In the genomic region with DNA sequence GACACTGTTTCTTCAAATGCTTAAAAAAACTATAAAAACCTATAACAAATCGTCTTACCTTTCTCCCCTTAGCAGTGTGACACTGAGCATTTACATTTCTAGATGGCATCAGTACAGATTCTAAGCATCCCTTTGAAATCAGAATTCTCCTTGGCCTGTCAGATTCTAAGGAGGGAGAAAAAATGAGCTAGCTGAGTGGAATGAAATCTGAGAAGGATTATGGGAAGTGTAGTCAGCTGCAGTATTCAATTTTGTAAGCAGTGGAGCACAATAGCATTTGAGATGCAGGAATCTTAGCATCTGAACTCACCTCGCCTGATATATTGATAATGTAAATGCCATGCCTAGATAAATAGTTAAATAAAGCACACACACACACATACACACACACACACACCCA, we compare ENCODE assay signal across 37 mouse cellular contexts.
DNase-seq lines count a peak whose midpoint lies in the region; ATAC-seq and TF ChIP-seq lines count a peak whose summit lies in the region.
"Had no signal": no experiment of that assay in that cellular context is flagged by ENCODE, and none has a peak within 500 bp of the region (broad histone marks: within the 10 kb centered on the region; RNA-seq: fewer than 3 reads in every experiment).

No protein-coding gene starts in this region.

- H3K9ac ChIP-seq in forebrain, embryonic 15.5 days (replicated peaks): no peak overlapping the region
- H3K9ac ChIP-seq in forebrain, embryonic 11.5 days (ENCODE audit: low read length): no peak overlapping the region
- H3K9ac ChIP-seq in hindbrain, postnatal 0 days (replicated peaks; ENCODE audit: low read length): no peak overlapping the region
- no peak overlapping the region for H3K9ac ChIP-seq in hindbrain, embryonic 13.5 days
- H3K9ac ChIP-seq in midbrain, embryonic 15.5 days: no peak overlapping the region
- no peak overlapping the region for H3K9ac ChIP-seq in midbrain, embryonic 13.5 days (replicated peaks)
- H3K9ac ChIP-seq: embryonic facial prominence, embryonic 12.5 days; heart, embryonic 15.5 days; liver, embryonic 13.5 days; neural tube, embryonic 15.5 days had no signal

- no peak for TF ChIP-seq CTCF in hindbrain, postnatal 0 days (IDR thresholded peaks at IDR 0.05; ENCODE audit: low read depth)
- TF ChIP-seq CTCF in cerebellum, adult 2 months (IDR thresholded peaks at IDR 0.05; ENCODE audit: borderline replicate concordance, insufficient read depth, low read depth, low read length): no peak

- H3K9me3 ChIP-seq in forebrain, embryonic 15.5 days: no peaks in the 10 kb centered on the region
- no peaks in the 10 kb centered on the region for H3K9me3 ChIP-seq in forebrain, embryonic 11.5 days (ENCODE audit: control insufficient read depth, low read length)
- H3K9me3 ChIP-seq in hindbrain, postnatal 0 days (ENCODE audit: low read length): no peaks in the 10 kb centered on the region
- no peaks in the 10 kb centered on the region for H3K9me3 ChIP-seq in hindbrain, embryonic 13.5 days
- H3K9me3 ChIP-seq in midbrain, embryonic 15.5 days: no peaks in the 10 kb centered on the region
- H3K9me3 ChIP-seq in midbrain, embryonic 13.5 days: no peaks in the 10 kb centered on the region
- H3K9me3 ChIP-seq: embryonic facial prominence, embryonic 12.5 days; heart, embryonic 10.5 days; heart, embryonic 15.5 days; liver, embryonic 13.5 days; neural tube, embryonic 15.5 days had no signal

- no peak overlapping the region for H3K27ac ChIP-seq in forebrain, embryonic 15.5 days (replicated peaks)
- no peak overlapping the region for H3K27ac ChIP-seq in forebrain, embryonic 11.5 days (ENCODE audit: low read depth, low read length)
- no peak overlapping the region for H3K27ac ChIP-seq in hindbrain, postnatal 0 days
- no peak overlapping the region for H3K27ac ChIP-seq in hindbrain, embryonic 13.5 days
- no peak overlapping the region for H3K27ac ChIP-seq in midbrain, embryonic 15.5 days
- no peak overlapping the region for H3K27ac ChIP-seq in midbrain, embryonic 13.5 days
- H3K27ac ChIP-seq in cerebellum, adult 2 months (ENCODE audit: insufficient read depth, low read length): no peak overlapping the region
- H3K27ac ChIP-seq: embryonic facial prominence, embryonic 12.5 days; heart, embryonic 10.5 days; heart, embryonic 15.5 days; kidney, postnatal 0 days; left cerebral cortex, adult 2 months; liver, embryonic 13.5 days; neural tube, embryonic 15.5 days; stomach, postnatal 0 days had no signal

- H3K27me3 ChIP-seq in forebrain, embryonic 15.5 days: no peaks in the 10 kb centered on the region
- H3K27me3 ChIP-seq in forebrain, embryonic 11.5 days (ENCODE audit: control insufficient read depth, insufficient read depth, low read length): no peaks in the 10 kb centered on the region
- no peaks in the 10 kb centered on the region for H3K27me3 ChIP-seq in hindbrain, postnatal 0 days (ENCODE audit: insufficient read depth, low read length)
- H3K27me3 ChIP-seq in hindbrain, embryonic 13.5 days: no peaks in the 10 kb centered on the region
- no peaks in the 10 kb centered on the region for H3K27me3 ChIP-seq in midbrain, embryonic 15.5 days (replicated peaks)
- H3K27me3 ChIP-seq in midbrain, embryonic 13.5 days: no peaks in the 10 kb centered on the region
- no peaks in the 10 kb centered on the region for H3K27me3 ChIP-seq in cerebellum, adult 2 months (ENCODE audit: control insufficient read depth, insufficient read depth, low read length)
- H3K27me3 ChIP-seq: CH12.LX; embryonic facial prominence, embryonic 12.5 days; heart, embryonic 15.5 days; liver, embryonic 13.5 days; megakaryocyte, embryonic 14.5 days; neural tube, embryonic 15.5 days had no signal

- DNase-seq in forebrain, embryonic 11.5 days (ENCODE audit: low spot score): no peak
- peak; percentile 15 for DNase-seq in hindbrain, postnatal 0 days (ENCODE audit: low spot score)
- peak; percentile 29 for DNase-seq in telencephalon, adult 2 months (ENCODE audit: low read depth, low spot score)
- DNase-seq in cerebellum, adult 2 months: no peak
- DNase-seq: adrenal gland, adult 2 months; adrenal gland, postnatal 36 days; cerebellum, adult 11 months; cerebellum, adult 9-11 months; embryo, embryonic 11 days; gastrocnemius, postnatal 25 days; heart, adult 11 months; kidney, adult 8-10 months; kidney, postnatal 4 days; layer of hippocampus, adult 9-11 months; left cerebral cortex, postnatal 4 days; liver, embryonic 13.5 days; lung, adult 18-20 months; lung, postnatal 4 days; right cerebral cortex, postnatal 4 days; thymus, adult 2 months; thymus, postnatal 36 days had no signal

- no peak overlapping the region for H3K4me3 ChIP-seq in forebrain, embryonic 15.5 days
- no peak overlapping the region for H3K4me3 ChIP-seq in forebrain, embryonic 11.5 days (ENCODE audit: low read depth, low read length)
- H3K4me3 ChIP-seq in hindbrain, postnatal 0 days (ENCODE audit: low read length): no peak overlapping the region
- no peak overlapping the region for H3K4me3 ChIP-seq in hindbrain, embryonic 13.5 days
- H3K4me3 ChIP-seq in midbrain, embryonic 15.5 days: no peak overlapping the region
- H3K4me3 ChIP-seq in midbrain, embryonic 13.5 days (replicated peaks): no peak overlapping the region
- H3K4me3 ChIP-seq in cerebellum, adult 2 months (replicated peaks; ENCODE audit: insufficient read depth, low read depth, low read length): no peak overlapping the region
- H3K4me3 ChIP-seq: embryonic facial prominence, embryonic 12.5 days; heart, embryonic 10.5 days; heart, embryonic 15.5 days; left cerebral cortex, adult 2 months; liver, embryonic 13.5 days; megakaryocyte, embryonic 14.5 days; neural tube, embryonic 15.5 days had no signal

- no peak for TF ChIP-seq POLR2A in cerebellum, adult 2 months (IDR thresholded peaks at IDR 0.05; ENCODE audit: borderline replicate concordance, insufficient read depth, low read length)

- no peaks in the 10 kb centered on the region for H3K4me1 ChIP-seq in forebrain, embryonic 15.5 days
- no peaks in the 10 kb centered on the region for H3K4me1 ChIP-seq in forebrain, embryonic 11.5 days (replicated peaks; ENCODE audit: control insufficient read depth, insufficient read depth, low read length)
- no peaks in the 10 kb centered on the region for H3K4me1 ChIP-seq in hindbrain, postnatal 0 days (ENCODE audit: insufficient read depth, low read length)
- H3K4me1 ChIP-seq in hindbrain, embryonic 13.5 days (replicated peaks): no peaks in the 10 kb centered on the region
- H3K4me1 ChIP-seq in midbrain, embryonic 15.5 days: no peaks in the 10 kb centered on the region
- H3K4me1 ChIP-seq in midbrain, embryonic 13.5 days (replicated peaks): no peaks in the 10 kb centered on the region
- H3K4me1 ChIP-seq in cerebellum, adult 2 months (ENCODE audit: control insufficient read depth, insufficient read depth, low read length): no peaks in the 10 kb centered on the region
- H3K4me1 ChIP-seq: embryonic facial prominence, embryonic 12.5 days; heart, embryonic 10.5 days; heart, embryonic 15.5 days; liver, embryonic 13.5 days; megakaryocyte, embryonic 14.5 days; neural tube, embryonic 15.5 days had no signal

- ATAC-seq in forebrain, embryonic 15.5 days (replicated peaks): 0 out of 2 replicates have a peak, but pooled peaks have one; percentile 19
- ATAC-seq in forebrain, embryonic 11.5 days (replicated peaks; ENCODE audit: low FRiP score): no peak
- no peak; the same call in 1 of the 2 replicates for ATAC-seq in hindbrain, postnatal 0 days
- no peak for ATAC-seq in hindbrain, embryonic 13.5 days (ENCODE audit: low FRiP score)
- ATAC-seq in midbrain, embryonic 15.5 days (replicated peaks): peak; percentile 60; the same call in 1 of the 2 replicates
- no peak for ATAC-seq in midbrain, embryonic 13.5 days
- ATAC-seq: activated CD4-positive, CD25-positive, alpha-beta regulatory T cell, adult 4 months; intestine, embryonic 16.5 days; lung, postnatal 0 days had no signal

- H3K4me2 ChIP-seq in forebrain, embryonic 15.5 days (replicated peaks): no peak overlapping the region
- no peak overlapping the region for H3K4me2 ChIP-seq in forebrain, embryonic 11.5 days (ENCODE audit: low read depth, low read length, severe bottlenecking)
- no peak overlapping the region for H3K4me2 ChIP-seq in hindbrain, postnatal 0 days (ENCODE audit: low read depth, low read length)
- no peak overlapping the region for H3K4me2 ChIP-seq in hindbrain, embryonic 13.5 days
- H3K4me2 ChIP-seq in midbrain, embryonic 15.5 days: no peak overlapping the region
- no peak overlapping the region for H3K4me2 ChIP-seq in midbrain, embryonic 13.5 days (replicated peaks)
- H3K4me2 ChIP-seq: embryonic facial prominence, embryonic 12.5 days; heart, embryonic 15.5 days; liver, embryonic 13.5 days; neural tube, embryonic 15.5 days had no signal

- 78% methylated on average over 2 of the region's 2 CpGs for WGBS in forebrain, embryonic 15.5 days
- WGBS in forebrain, embryonic 11.5 days: 68% methylated on average over 2 of the region's 2 CpGs
- WGBS in hindbrain, postnatal 0 days: 66% methylated on average over 2 of the region's 2 CpGs
- WGBS in hindbrain, embryonic 13.5 days: 72% methylated on average over 2 of the region's 2 CpGs
- 59% methylated on average over 2 of the region's 2 CpGs for WGBS in midbrain, embryonic 15.5 days
- WGBS in midbrain, embryonic 13.5 days: 52% methylated on average over 2 of the region's 2 CpGs
- 71% methylated on average over 2 of the region's 2 CpGs for WGBS in cerebellum, adult 2 months

- no peaks in the 10 kb centered on the region for H3K36me3 ChIP-seq in forebrain, embryonic 15.5 days
- no peaks in the 10 kb centered on the region for H3K36me3 ChIP-seq in forebrain, embryonic 11.5 days (ENCODE audit: control insufficient read depth, insufficient read depth, low read length)
- H3K36me3 ChIP-seq in hindbrain, postnatal 0 days (ENCODE audit: insufficient read depth, low read length): no peaks in the 10 kb centered on the region
- no peaks in the 10 kb centered on the region for H3K36me3 ChIP-seq in hindbrain, embryonic 13.5 days
- no peaks in the 10 kb centered on the region for H3K36me3 ChIP-seq in midbrain, embryonic 15.5 days (replicated peaks)
- H3K36me3 ChIP-seq in midbrain, embryonic 13.5 days: no peaks in the 10 kb centered on the region
- H3K36me3 ChIP-seq: embryonic facial prominence, embryonic 12.5 days; heart, embryonic 10.5 days; heart, embryonic 15.5 days; liver, embryonic 13.5 days; neural tube, embryonic 15.5 days had no signal

Comparison
In these comparisons a context has a peak if more than half of its experiments do, and no peak if none do; other contexts are left out.
1. ATAC-seq: peak in forebrain, embryonic 15.5 days (single experiment) and midbrain, embryonic 15.5 days (single experiment); none in forebrain, embryonic 11.5 days (single experiment), hindbrain, postnatal 0 days (single experiment), hindbrain, embryonic 13.5 days (single experiment) and midbrain, embryonic 13.5 days (single experiment).
2. DNase-seq: peak in hindbrain, postnatal 0 days (single experiment) and telencephalon, adult 2 months (single experiment); none in forebrain, embryonic 11.5 days (single experiment) and cerebellum, adult 2 months (0 of 2).